Mouse (Mus musculus) heart, adult 18-20 months (tissue): ENCODE results near the gene Dtx3. TPM values are rescaled to one million over a fixed set of nuclear protein-coding genes. Genes with fewer than 3 reads are reported as not detected.

ENCODE experiments used
- total RNA-seq, 2 experiments: library from RNA; stranded (reverse); gene quantifications; 2 replicates each; pipeline ENCODE4 v1.2.3; 2021

Gene Dtx3
- total RNA-seq, 2 experiments from 2014 or later, result 18.1 to 21.2 TPM

Other genes with a start within 250 kb of the Dtx3 start
- 10 to 100 TPM; 83.8 to 94.3 TPM for gene Ctdsp2, start 217.0 kb downstream of the Dtx3 start, total RNA-seq
- gene Avil, start 195.0 kb downstream of the Dtx3 start, total RNA-seq, result under 1 TPM; 0.37 to 0.64 TPM
- gene Tsfm, start 164.9 kb downstream of the Dtx3 start, total RNA-seq, result 10 to 100 TPM; 57.3 to 71.6 TPM
- 1 to 10 TPM; 7.0 to 8.2 TPM for gene Mettl1, start 154.3 kb downstream of the Dtx3 start, total RNA-seq
- gene Eef1akmt3, start 154.2 kb downstream of the Dtx3 start, total RNA-seq, result under 1 TPM in 1 of 2 experiments, not detected in 1; 0.15 TPM
- under 1 TPM; 0.20 to 0.23 TPM for gene Cyp27b1, start 147.5 kb downstream of the Dtx3 start, total RNA-seq
- gene March9, start 135.5 kb downstream of the Dtx3 start, total RNA-seq, result 1 to 10 TPM; 2.9 to 3.5 TPM
- 10 to 100 TPM; 81.5 to 84.1 TPM for gene Cdk4, start 132.2 kb downstream of the Dtx3 start, total RNA-seq
- gene Tspan31, start 125.5 kb downstream of the Dtx3 start, total RNA-seq, result 10 to 100 TPM; 44.7 to 47.4 TPM
- 1 to 10 TPM; 4.2 to 6.1 TPM for gene Agap2, start 120.4 kb downstream of the Dtx3 start, total RNA-seq
- 10 to 100 TPM; 23.2 to 28.8 TPM for gene Os9, start 74.6 kb downstream of the Dtx3 start, total RNA-seq
- gene B4galnt1, start 30.5 kb downstream of the Dtx3 start, total RNA-seq, result 1 to 10 TPM; 1.8 to 7.9 TPM
- 1 to 10 TPM; 8.0 to 9.2 TPM for gene Slc26a10, start 15.1 kb downstream of the Dtx3 start, total RNA-seq
- gene Arhgef25, start 5.6 kb downstream of the Dtx3 start, total RNA-seq, result 10 to 100 TPM in 1 of 2 experiments, 1 to 10 TPM in 1; 8.9 to 10.1 TPM
- 10 to 100 TPM; 30.3 to 30.8 TPM for gene Pip4k2c, start 15.9 kb upstream of the Dtx3 start, total RNA-seq
- under 1 TPM; 0.41 to 0.89 TPM for gene Kif5a, start 67.6 kb upstream of the Dtx3 start, total RNA-seq
- gene Dctn2, start 70.6 kb upstream of the Dtx3 start, total RNA-seq, result 100 to 1,000 TPM; 139 to 146 TPM
- 10 to 100 TPM; 16.7 to 20.2 TPM for gene Mbd6, start 93.3 kb upstream of the Dtx3 start, total RNA-seq
- gene Mars, start 116.1 kb upstream of the Dtx3 start, total RNA-seq, result 10 to 100 TPM; 43.7 to 44.8 TPM
- 1 to 10 TPM; 4.0 to 5.4 TPM for gene Arhgap9, start 126.2 kb upstream of the Dtx3 start, total RNA-seq
- gene Gli1, start 146.2 kb upstream of the Dtx3 start, total RNA-seq, result under 1 TPM; 0.82 to 0.87 TPM
- not detected for gene Inhbe, start 158.7 kb upstream of the Dtx3 start, total RNA-seq
- gene Inhbc, start 174.7 kb upstream of the Dtx3 start, total RNA-seq, result not detected
- 100 to 1,000 TPM; 146 to 169 TPM for gene R3hdm2, start 184.6 kb upstream of the Dtx3 start, total RNA-seq